Mouse (Mus musculus): ENCODE results near the gene R3hdm2. TPM values are rescaled to one million over a fixed set of nuclear protein-coding genes. Genes with fewer than 3 reads are reported as not detected.

The R3hdm2 gene
- total RNA-seq, 2 experiments from 2014 or later, result 164 to 167 TPM

- no peak for DNase-seq (ENCODE audit: low spot score in 2 of 2)
Measured at GRCm38 (mm10) chr10:127515271-127515982, 135.3 kb downstream of the R3hdm2 start.

- DNase-seq (ENCODE audit: low spot score in 2 of 2), result no peak
Measured at GRCm38 (mm10) chr10:127515983-127516459, 135.9 kb downstream of the R3hdm2 start.

DNA sequence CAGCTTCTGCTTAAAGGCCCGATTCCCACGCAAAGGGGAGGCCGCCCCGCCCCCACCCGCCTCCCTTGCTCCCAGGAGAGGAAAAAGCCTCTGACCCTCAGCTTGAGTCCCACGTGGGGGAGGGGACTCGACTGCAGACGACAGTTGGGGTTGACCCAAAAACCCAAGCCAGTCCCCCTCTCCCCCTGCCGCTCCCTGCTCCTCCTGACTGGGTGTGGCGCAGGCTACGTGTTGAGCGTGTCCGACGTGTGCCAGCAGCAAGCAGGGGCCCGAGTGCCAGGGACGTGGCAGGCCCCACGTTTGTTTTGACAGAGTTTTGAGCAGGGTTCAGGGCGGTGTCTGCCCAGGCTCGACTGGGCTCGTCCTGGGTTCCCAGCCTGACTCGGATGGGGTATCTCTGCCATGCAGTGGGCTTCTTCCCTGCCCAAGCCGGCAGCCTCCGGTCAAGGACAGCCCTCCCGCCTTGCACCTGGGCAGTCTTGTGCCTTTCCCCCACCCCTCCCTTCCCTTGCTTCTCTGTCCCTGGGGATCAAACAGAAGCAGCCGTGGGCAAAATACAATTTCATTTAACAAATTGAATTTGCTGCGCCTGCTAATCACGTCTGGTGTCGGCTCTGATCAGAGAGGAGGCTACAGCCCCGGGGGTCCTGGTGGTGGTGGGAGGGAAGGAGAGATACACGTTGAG, 136.6 kb downstream of the R3hdm2 start:
- no peak for DNase-seq (ENCODE audit: low spot score in 2 of 2)

- no peak for DNase-seq (ENCODE audit: low spot score in 2 of 2)
Measured at GRCm38 (mm10) chr10:127517941-127518340, 137.8 kb downstream of the R3hdm2 start.

- no peak for DNase-seq (ENCODE audit: low spot score in 2 of 2)
Measured at GRCm38 (mm10) chr10:127519041-127519701, 139.0 kb downstream of the R3hdm2 start.

- no peak for DNase-seq (ENCODE audit: low spot score in 2 of 2)
Measured at GRCm38 (mm10) chr10:127519903-127520713, 140.0 kb downstream of the R3hdm2 start.

GRCm38 (mm10) chr10:127520714-127521357, 140.7 kb downstream of the R3hdm2 start:
- no peak for DNase-seq (ENCODE audit: low spot score in 2 of 2)

GRCm38 (mm10) chr10:127521611-127522080, 141.5 kb downstream of the R3hdm2 start:
- no peak for DNase-seq (ENCODE audit: low spot score in 2 of 2)

- DNase-seq (ENCODE audit: low spot score in 2 of 2), result peak; percentile 71 to 92
Measured at GRCm38 (mm10) chr10:127522088-127522581, 142.0 kb downstream of the R3hdm2 start, which contains the start of gene Shmt2. Gene Shmt2 (minus strand): TSS chr10:127522444.

DNA sequence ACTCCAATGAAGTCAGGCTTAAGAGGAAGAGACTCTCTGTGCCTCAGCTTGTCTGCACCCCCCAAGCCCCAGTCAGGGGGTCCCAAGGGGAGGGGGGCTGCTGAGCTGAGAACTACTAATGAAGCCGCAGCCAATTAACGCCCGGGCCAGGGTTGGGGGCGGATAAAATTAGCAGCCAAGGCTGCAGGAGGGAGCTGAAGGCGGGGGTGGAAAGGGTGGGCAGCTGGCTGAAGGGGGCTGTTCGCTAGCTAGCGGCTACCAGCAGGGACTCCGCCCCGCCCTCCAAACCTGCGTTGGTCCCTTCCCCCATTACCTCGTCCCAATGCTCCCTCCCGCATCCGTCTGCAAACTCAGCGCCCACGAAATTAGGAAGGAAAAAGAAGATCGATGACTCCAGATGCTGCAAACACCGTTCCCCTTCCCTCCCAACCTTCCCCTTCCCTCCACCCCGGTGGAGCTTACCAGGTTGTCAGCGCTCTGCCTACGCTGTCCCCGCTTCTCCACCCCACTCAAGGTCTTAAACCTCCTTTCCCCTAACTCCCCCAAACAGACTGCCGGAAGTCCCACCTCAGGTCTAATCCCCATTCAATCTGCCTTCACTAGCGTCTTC, 144.6 kb downstream of the R3hdm2 start:
- DNase-seq (ENCODE audit: low spot score in 2 of 2), result no peak

DNA sequence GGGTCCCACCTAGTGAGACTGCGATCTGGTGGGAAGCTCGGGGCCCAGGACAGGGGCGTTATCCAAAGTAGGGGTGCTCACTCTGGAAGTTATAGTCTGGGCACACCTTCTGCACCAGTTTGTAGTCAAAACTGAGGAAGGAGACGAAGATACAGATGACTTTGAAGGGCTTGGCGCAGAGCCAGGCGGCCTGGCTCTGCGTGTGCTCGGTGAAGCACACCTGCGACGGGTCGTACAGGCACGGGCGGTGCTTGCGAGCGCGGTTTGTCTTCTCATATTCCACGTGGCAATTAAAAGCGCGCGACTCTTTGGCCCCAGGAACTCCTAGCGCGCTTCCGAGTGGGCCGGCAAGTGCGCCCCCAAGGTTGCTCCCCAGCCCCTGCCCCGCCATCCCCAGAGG, 145.9 kb downstream of the R3hdm2 start:
- no peak for DNase-seq (ENCODE audit: low spot score in 2 of 2)

DNA sequence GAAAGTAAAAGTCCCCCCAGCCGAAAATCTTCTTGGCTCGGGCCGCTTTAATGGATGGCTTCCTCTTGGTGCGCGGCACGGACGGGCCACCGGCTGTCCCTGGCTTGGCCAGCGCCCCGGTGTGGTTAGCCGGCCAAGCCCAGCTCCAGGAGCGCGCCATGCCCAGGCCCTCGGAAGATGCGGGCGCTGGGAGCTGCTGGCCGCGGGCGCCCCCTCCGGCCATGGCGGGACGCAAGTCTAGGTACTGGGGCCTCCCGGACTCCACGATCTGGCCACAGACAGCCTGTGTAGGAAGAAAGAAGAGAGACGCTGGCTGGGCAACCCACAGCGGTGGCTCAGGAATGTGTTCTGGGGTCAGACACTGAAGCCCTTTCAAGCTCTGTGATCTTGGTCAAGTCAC, 146.6 kb downstream of the R3hdm2 start:
- no peak for DNase-seq (ENCODE audit: low spot score in 2 of 2)

- no peak for DNase-seq (ENCODE audit: low spot score in 2 of 2)
Measured at GRCm38 (mm10) chr10:127527481-127527880, 147.4 kb downstream of the R3hdm2 start.

GRCm38 (mm10) chr10:127530945-127531344, 150.8 kb downstream of the R3hdm2 start:
- no peak for DNase-seq (ENCODE audit: low spot score in 2 of 2)

- no peak for DNase-seq (ENCODE audit: low spot score in 2 of 2)
Measured at GRCm38 (mm10) chr10:127531548-127531947, 151.4 kb downstream of the R3hdm2 start.

DNA sequence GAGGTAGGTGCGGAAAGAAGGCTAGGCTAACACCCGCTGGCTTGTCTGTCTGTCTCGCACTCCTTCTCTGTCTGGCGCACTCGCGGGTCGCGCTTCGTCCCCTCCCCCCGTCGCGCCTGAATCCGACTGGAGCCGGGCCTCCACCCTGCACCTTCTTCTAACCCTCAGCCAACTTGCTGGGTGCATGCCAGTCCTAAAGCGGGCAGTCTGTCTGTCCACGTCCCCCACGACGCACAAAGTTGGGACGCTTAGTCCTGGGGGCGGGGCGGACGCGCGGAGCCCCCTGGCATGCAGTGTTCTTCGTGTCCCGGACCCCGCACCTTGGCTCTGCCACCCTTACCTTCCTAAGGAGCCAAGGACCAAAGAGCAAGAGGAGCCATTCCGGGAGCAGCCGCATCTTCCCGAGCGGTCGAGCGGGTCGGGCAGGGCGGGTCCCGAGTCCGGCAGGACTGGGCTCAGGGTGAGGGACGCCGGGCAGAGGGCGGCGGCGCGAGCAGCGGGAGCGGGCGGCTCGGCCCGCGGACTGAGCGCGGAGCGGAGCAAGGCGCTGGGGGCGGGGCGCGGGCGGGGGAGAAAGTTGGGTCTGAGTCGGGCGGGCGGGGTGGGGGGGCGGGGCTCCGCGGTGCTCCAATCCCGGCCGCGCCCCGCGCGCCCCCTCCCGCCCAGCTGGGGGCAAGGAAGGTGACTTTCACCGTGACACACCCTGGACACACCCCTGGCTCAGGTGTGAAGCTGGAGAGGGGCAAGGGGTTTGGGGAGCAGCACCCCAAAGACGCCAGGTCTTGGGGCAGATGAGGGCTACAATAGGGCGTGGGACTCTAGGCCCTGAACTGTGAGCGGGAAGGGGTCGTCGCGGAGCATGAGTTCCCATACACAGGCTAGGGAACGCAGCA, 154.2 kb downstream of the R3hdm2 start, which contains the start of gene Nxph4:
TSS of gene Nxph4 (minus strand) at position 524 of the 893 bp plus-strand sequence.
- no peak for DNase-seq (ENCODE audit: low spot score in 2 of 2)

- DNase-seq (ENCODE audit: low spot score in 2 of 2), result no peak
Measured at GRCm38 (mm10) chr10:127534929-127535384, 154.8 kb downstream of the R3hdm2 start.

GRCm38 (mm10) chr10:127536586-127537314, 156.6 kb downstream of the R3hdm2 start:
- peak in 1 of 2 experiments; percentile 53 for DNase-seq (ENCODE audit: low spot score in 2 of 2)

All from layer of hippocampus, adult 18-20 months (tissue).